Mouse (Mus musculus) layer of hippocampus, adult 9-11 months (tissue): ENCODE results near the gene Krt7.

ENCODE experiments used
- DNase-seq: peaks from one replicate; pipeline ENCODE4 v3.0.0; 2022

Gene Krt7

DNA sequence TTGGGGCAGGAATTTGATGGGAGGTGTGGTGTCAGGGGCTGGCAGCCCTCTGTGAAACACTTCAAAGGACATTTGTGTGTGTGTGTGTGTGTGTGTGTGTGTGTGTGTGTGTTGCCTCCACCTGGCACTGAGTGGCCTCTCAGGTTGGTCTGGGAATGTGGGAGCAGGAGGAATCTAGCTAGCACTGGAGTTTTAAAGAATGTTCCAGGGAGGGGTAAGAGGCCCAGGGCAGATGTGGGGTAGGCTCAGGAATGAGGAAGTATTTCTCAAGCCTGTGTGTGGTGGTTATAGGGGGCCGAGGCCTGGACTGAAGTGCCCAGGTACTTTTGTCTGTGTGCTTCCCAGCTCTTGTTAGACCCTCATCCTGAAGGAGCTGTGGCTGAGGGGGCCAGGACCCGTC, at the start of gene Krt7:
Gene Krt7, plus strand, starts transcription at position 269 of the 400 bp plus-strand sequence.
- DNase-seq: no peak

GRCm38 (mm10) chr15:101362393-101363010, 48.3 kb upstream of the Krt7 start:
- DNase-seq: no peak

DNA sequence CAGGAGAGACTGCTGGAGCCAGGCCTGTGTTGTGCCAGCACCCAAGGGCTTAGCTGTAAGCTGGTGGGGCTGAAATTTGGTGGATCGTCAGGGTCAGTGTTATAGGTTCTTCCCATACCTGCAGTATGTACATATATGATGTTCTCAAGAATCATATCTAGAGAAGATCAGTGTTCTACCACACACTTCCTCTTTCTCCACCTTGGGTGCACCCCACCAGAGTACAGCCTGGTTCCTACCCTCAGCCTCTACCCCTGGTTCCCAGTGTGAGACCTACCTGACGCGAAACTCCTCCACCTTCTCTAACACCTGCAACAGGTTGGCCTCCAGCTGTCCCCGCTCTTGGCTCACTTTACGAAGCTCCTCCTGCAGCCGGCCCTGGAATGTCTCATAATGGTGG, 46.9 kb upstream of the Krt7 start:
- no peak for DNase-seq

DNA sequence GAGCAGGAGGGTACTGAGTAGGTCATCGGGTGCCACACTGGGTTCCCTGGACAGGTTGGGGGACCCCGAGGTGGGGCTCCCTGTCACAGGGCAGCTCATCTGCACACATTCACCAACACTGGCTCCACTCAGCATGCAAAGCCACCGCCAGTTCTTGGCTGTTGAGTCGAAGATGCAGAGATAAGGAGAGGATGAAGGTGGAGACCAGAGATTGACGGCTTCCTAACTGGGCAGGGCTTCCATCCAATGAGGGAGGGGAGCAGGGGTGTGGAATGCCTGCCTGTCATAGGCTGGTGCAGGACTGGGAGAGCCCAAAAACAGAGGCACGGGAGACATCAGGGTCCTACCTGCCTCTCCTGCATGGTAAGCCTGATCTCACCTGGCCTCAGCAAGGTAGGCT, 46.4 kb upstream of the Krt7 start:
- no peak for DNase-seq

DNA sequence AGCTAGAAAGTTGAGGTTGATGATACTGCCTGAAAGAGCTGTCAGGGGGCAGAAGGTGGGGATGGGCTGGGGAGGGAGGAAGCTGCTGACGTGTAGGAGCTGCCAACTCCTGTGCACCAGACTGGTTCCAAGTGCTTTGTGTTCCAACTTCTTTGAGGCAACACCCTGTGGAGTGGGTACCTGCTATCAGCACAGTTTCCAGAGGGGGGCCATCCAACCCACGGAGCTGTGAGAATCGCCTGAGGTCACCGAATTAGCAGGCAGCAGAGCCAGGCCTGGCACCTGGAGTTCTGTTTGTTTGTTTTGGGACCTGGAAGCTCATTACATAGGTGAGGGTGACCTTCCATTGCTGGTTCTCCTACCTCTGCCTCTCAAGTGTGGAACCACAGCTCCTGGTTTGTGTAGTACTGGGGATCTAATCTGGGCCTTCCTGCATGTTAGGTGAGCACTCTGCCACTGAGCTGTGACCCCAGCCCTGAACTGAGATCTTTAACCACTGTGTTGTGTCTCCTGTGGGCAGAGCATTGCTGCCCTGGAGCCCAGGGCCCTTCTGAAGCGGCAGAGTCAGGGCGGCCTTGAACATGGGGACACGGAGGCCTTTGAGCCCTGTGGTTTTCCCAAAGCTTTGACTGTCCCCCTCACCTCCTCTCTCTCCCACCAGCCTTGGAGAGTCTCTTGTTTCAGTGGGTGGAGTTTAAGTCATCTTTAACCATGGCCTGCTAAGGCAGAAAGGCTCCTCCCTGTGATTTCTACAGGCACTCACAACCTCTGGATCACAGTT, 45.8 kb upstream of the Krt7 start:
- DNase-seq: no peak

- DNase-seq: no peak
These were observed 45.1 kb upstream of the Krt7 start for GRCm38 (mm10) chr15:101365721-101366120.

DNA sequence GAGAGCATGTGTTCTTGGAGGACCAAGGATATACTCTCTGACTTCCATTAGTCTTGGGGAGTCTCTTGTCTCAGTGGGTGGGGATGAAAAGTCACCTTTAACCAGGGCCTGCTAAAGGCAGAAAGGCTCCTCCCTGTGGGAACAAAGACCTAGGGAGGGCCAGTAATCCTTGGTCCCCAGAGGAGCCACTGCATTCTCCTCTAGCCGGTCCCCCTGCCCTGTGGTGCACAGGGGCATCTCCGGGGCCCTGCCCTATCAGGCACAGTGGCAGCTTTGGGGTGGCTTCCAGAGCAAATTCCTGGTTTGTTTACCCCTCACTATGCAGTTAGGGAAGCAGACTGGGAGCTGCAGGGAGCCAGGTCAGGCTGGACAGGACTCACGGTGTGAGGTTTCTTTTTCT, 44.4 kb upstream of the Krt7 start:
- DNase-seq: no peak

- DNase-seq: no peak
These were observed 43.9 kb upstream of the Krt7 start for GRCm38 (mm10) chr15:101366926-101367325.

GRCm38 (mm10) chr15:101367497-101367896, 43.3 kb upstream of the Krt7 start:
- no peak for DNase-seq

DNA sequence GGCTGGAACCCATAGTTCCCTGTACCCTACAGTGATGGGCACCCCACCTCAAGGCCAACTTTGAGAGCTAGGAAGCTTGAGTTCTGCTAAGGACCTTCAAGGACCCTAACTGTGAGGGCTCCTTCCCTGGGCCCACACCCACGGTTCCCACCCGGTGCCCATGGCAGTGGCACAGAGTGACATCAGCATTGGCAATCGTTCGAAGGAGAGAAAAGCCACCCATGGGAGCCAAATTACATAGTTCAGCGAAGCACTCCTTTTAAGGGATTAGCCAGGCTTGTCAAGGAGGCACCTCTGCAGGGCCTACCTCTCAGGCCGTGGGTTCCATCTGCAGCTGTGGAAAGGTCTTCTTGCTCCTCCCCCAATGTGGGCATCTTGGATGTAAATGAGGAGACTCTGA, 42.8 kb upstream of the Krt7 start:
- no peak for DNase-seq

- DNase-seq: no peak
These were observed 42.1 kb upstream of the Krt7 start for GRCm38 (mm10) chr15:101368502-101369381.

GRCm38 (mm10) chr15:101369382-101370100, 41.3 kb upstream of the Krt7 start:
- DNase-seq: no peak

- no peak for DNase-seq
These were observed 40.5 kb upstream of the Krt7 start, which contains the start of gene Krt80 for GRCm38 (mm10) chr15:101370101-101370911. Gene Krt80, minus strand, starts transcription at chr15:101370162.

GRCm38 (mm10) chr15:101371141-101371985, 39.5 kb upstream of the Krt7 start:
- DNase-seq: no peak

GRCm38 (mm10) chr15:101372131-101372977, 38.5 kb upstream of the Krt7 start:
- DNase-seq: no peak

GRCm38 (mm10) chr15:101373286-101373898, 37.5 kb upstream of the Krt7 start:
- DNase-seq: peak; percentile 24

DNA sequence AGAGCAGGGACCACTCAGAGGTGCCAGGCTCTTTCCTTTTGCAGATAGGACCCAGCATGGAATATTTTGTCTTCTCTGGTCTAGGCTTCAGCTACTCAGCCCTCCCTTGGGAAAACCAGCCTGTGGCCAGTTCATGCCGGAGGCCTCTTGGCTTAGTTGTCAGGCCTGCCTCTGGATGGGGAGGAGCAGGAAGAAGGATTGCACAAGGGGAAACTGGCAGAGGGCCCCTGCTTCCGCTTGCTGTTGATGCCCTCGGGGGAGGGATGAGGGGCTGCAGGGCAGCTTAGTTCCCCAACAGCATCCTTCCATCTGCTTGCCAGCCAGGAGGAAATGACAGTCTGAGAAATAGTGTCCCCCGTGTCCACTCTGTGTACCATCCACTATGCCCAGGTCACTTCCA, 36.0 kb upstream of the Krt7 start:
- DNase-seq: peak; percentile 76

DNA sequence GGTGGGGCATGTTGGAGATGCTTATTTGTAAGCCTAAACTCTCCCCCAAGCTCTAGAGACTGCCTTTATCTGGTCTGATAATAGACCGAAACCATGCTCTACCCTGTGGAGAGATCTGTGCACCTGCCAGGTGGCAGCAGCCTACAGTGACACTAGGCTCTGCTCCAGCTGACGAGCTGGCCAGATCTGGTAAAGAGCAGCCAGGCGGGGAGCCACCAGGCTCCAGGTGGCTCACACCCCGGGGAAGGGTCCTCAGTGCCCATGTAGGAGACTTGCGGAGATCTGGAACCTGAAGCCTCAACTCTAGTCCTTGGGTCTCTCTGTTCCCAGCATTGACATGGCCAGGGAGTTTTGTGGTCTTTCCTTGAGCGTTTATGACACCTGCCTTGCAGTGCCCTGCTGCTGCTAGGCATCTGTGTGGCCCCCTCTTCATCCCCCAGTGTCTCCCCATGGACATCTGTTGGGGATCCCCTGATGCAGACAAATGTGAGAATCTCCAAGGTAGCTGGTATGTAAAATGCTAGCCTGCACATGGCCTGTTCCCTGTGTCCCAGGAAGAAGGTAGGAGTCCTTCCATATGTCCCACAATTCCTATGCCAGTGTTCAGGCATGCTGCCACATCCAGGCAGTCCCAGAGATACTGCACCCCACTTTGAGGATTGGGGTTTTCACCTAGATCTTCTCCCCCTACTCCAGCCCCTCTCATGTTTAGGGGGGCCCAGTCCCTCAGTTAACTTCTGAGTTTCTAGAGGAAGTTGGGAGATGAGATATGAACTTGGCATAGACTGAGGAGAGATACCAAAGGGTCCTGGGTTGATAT, 34.7 kb upstream of the Krt7 start:
- DNase-seq: peak; percentile 66

- no peak for DNase-seq
These were observed 34.1 kb upstream of the Krt7 start for GRCm38 (mm10) chr15:101376776-101377061.
